Mouse (Mus musculus) liver, embryonic 14.5 days (tissue): ENCODE data around the gene Srsf10.

Source experiments
- CTCF ChIP-seq: IDR thresholded peaks from 2 replicates; pipeline ENCODE4 v1.5.1; 2016; ENCODE audit warnings: antibody characterized with exemption, low read depth, control low read depth
- EP300 ChIP-seq: IDR thresholded peaks from 2 replicates; pipeline ENCODE4 v1.6.1; 2016; ENCODE audit warnings: antibody characterized with exemption, low read depth

- TF ChIP-seq EP300: no peak
- TF ChIP-seq CTCF: no peak
Observed at GRCm38 (mm10) chr4:135909326-135910066, 53.9 kb downstream of the Srsf10 start.
